Mouse (Mus musculus): Measurements from ENCODE around the gene St6galnac3.

- no peak for TF ChIP-seq CTCF (IDR thresholded peaks at IDR 0.05; ENCODE audit: low read depth)
- no peak for TF ChIP-seq EP300 (optimal IDR thresholded peaks at IDR 0.05)
Observed at GRCm38 (mm10) chr3:153282123-153282765, 442.7 kb downstream of the St6galnac3 start.
